In genomic region chr1:135105124-135105523, GRCm38 (mm10) we compare ENCODE assay signal across 8 mouse cellular contexts. TPM values are rescaled to one million over a fixed set of nuclear protein-coding genes. Genes with fewer than 3 reads are reported as not detected.
DNase-seq lines count a peak whose midpoint lies in the region; ATAC-seq lines count a peak whose summit lies in the region.

Gene Lgr6, minus strand, starts transcription at chr1:135105276.

- no peak for ATAC-seq in liver, embryonic 11.5 days (replicated peaks; ENCODE audit: low FRiP score)
- ATAC-seq in embryonic facial prominence, embryonic 15.5 days (ENCODE audit: insufficient number of reproducible peaks, low FRiP score, low TSS enrichment, low read depth), result peak; percentile 70
- ATAC-seq in hindbrain, embryonic 16.5 days, result peak; percentile 16; the same call in 1 of the 2 replicates
- ATAC-seq in midbrain, embryonic 13.5 days, result no peak
- no peak; the same call in 1 of the 2 replicates for ATAC-seq in granulocyte monocyte progenitor cell, adult 5-6 weeks (replicated peaks; ENCODE audit: poor library complexity, severe bottlenecking)

- no peak for DNase-seq in liver, embryonic 11.5 days (ENCODE audit: low spot score)
- DNase-seq in liver, result no peak
- no peak for DNase-seq in cerebellum, postnatal 36 days
- DNase-seq in gastrocnemius, postnatal 10 days, result no peak

- H3K9me3 ChIP-seq in liver, embryonic 11.5 days (ENCODE audit: control insufficient read depth, low read length), result no peaks in the 10 kb centered on the region
- no peaks in the 10 kb centered on the region for H3K9me3 ChIP-seq in embryonic facial prominence, embryonic 15.5 days (replicated peaks)
- H3K9me3 ChIP-seq in hindbrain, embryonic 16.5 days (ENCODE audit: control insufficient read depth, low read length), result no peaks in the 10 kb centered on the region
- H3K9me3 ChIP-seq in midbrain, embryonic 13.5 days, result no peaks in the 10 kb centered on the region

- peak within 1 kb of the TSS; percentile 58 for H3K4me2 ChIP-seq in liver, embryonic 11.5 days
- H3K4me2 ChIP-seq in embryonic facial prominence, embryonic 15.5 days (replicated peaks), result peak within 1 kb of the TSS; percentile 84
- H3K4me2 ChIP-seq in hindbrain, embryonic 16.5 days (ENCODE audit: low read length), result peak within 1 kb of the TSS; percentile 60
- H3K4me2 ChIP-seq in midbrain, embryonic 13.5 days (replicated peaks), result peak within 1 kb of the TSS; percentile 59

- H3K36me3 ChIP-seq in liver, embryonic 11.5 days (ENCODE audit: control insufficient read depth, insufficient read depth, low read length), result no peaks in the 10 kb centered on the region
- no peaks in the 10 kb centered on the region for H3K36me3 ChIP-seq in embryonic facial prominence, embryonic 15.5 days
- H3K36me3 ChIP-seq in hindbrain, embryonic 16.5 days (ENCODE audit: control insufficient read depth, insufficient read depth, low read length), result no peaks in the 10 kb centered on the region
- H3K36me3 ChIP-seq in midbrain, embryonic 13.5 days, result no peaks in the 10 kb centered on the region

- H3K27ac ChIP-seq in liver, embryonic 11.5 days (ENCODE audit: low read depth, low read length), result no peak within 1 kb of the TSS
- H3K27ac ChIP-seq in embryonic facial prominence, embryonic 15.5 days (replicated peaks), result no peak within 1 kb of the TSS
- no peak within 1 kb of the TSS for H3K27ac ChIP-seq in hindbrain, embryonic 16.5 days (ENCODE audit: low read depth, low read length)
- H3K27ac ChIP-seq in midbrain, embryonic 13.5 days, result no peak within 1 kb of the TSS

- peak within 1 kb of the TSS; percentile 45 for H3K4me3 ChIP-seq in liver, embryonic 11.5 days (ENCODE audit: low read depth, low read length)
- peak within 1 kb of the TSS; percentile 55 for H3K4me3 ChIP-seq in embryonic facial prominence, embryonic 15.5 days (replicated peaks)
- H3K4me3 ChIP-seq in hindbrain, embryonic 16.5 days (ENCODE audit: low read length), result peak within 1 kb of the TSS; percentile 38
- peak within 1 kb of the TSS; percentile 40 for H3K4me3 ChIP-seq in midbrain, embryonic 13.5 days (replicated peaks)

- WGBS in liver, embryonic 11.5 days, result 1% methylated on average over 37 of the region's 40 CpGs
- under 1% methylated on average over 40 of the region's 40 CpGs for WGBS in embryonic facial prominence, embryonic 15.5 days
- under 1% methylated on average over 40 of the region's 40 CpGs for WGBS in hindbrain, embryonic 16.5 days
- WGBS in midbrain, embryonic 13.5 days, result under 1% methylated on average over 36 of the region's 40 CpGs

- H3K9ac ChIP-seq in liver, embryonic 11.5 days (ENCODE audit: low read depth, low read length), result no peak within 1 kb of the TSS
- H3K9ac ChIP-seq in embryonic facial prominence, embryonic 15.5 days, result peak within 1 kb of the TSS; percentile 26; the same call in 1 of the 2 replicates
- H3K9ac ChIP-seq in hindbrain, embryonic 16.5 days (ENCODE audit: low read depth, low read length), result peak within 1 kb of the TSS; percentile 37
- H3K9ac ChIP-seq in midbrain, embryonic 13.5 days (replicated peaks), result peak within 1 kb of the TSS; percentile 39; the same call in 1 of the 2 replicates

- H3K27me3 ChIP-seq in liver, embryonic 11.5 days (replicated peaks; ENCODE audit: control insufficient read depth, insufficient read depth, low read length), result peaks cover 60% of the 10 kb centered on the region
- H3K27me3 ChIP-seq in embryonic facial prominence, embryonic 15.5 days, result peaks cover 28% of the 10 kb centered on the region
- peaks cover 37% of the 10 kb centered on the region for H3K27me3 ChIP-seq in hindbrain, embryonic 16.5 days (replicated peaks; ENCODE audit: control insufficient read depth, insufficient read depth, low read length)
- peaks cover 71% of the 10 kb centered on the region for H3K27me3 ChIP-seq in midbrain, embryonic 13.5 days

- H3K4me1 ChIP-seq in liver, embryonic 11.5 days (replicated peaks; ENCODE audit: control insufficient read depth, insufficient read depth, low read length), result peaks cover 3% of the 10 kb centered on the region; the same call in 1 of the 2 replicates
- peaks cover 43% of the 10 kb centered on the region for H3K4me1 ChIP-seq in embryonic facial prominence, embryonic 15.5 days
- peaks cover 7% of the 10 kb centered on the region for H3K4me1 ChIP-seq in hindbrain, embryonic 16.5 days (ENCODE audit: control insufficient read depth, insufficient read depth, low read depth, low read length)
- H3K4me1 ChIP-seq in midbrain, embryonic 13.5 days (replicated peaks), result peaks cover 16% of the 10 kb centered on the region

RNA-seq across cellular contexts. Expression of gene Lgr6, which starts in this region (rescaled TPM):
- polyA plus RNA-seq in liver, embryonic 11.5 days (2014; fragmentation: Nextera tagmentation; extraction: Ambion mirVana), result 0.48 and 0.70 TPM in 2 replicates
- 14.2 and 15.1 TPM in 2 replicates for polyA plus RNA-seq in embryonic facial prominence, embryonic 15.5 days (2015; fragmentation: Nextera tagmentation; extraction: Ambion mirVana)
- 1.4 and 1.7 TPM in 2 replicates for polyA plus RNA-seq in hindbrain, embryonic 16.5 days (2015; fragmentation: Nextera tagmentation; extraction: Ambion mirVana)
- polyA plus RNA-seq in midbrain, embryonic 13.5 days (2015; fragmentation: Nextera tagmentation; extraction: Ambion mirVana), result 0.35 and 0.44 TPM in 2 replicates
- 1 to 10 TPM; 1.2 to 1.6 TPM for total RNA-seq in gastrocnemius, postnatal 10 days (2021)
- not detected in 2 replicates for total RNA-seq in granulocyte monocyte progenitor cell, adult 5-6 weeks (2014; fragmentation: Nextera tagmentation)
- 0.04 TPM in 1 of 2 replicates, not detected in the other for total RNA-seq in granulocyte monocyte progenitor cell, adult 5-6 weeks (2017)

Comparison
In these comparisons a context has a peak if more than half of its experiments do, and no peak if none do; other contexts are left out.
1. ATAC-seq: peak in embryonic facial prominence, embryonic 15.5 days (single experiment) and hindbrain, embryonic 16.5 days (single experiment); none in liver, embryonic 11.5 days (single experiment), midbrain, embryonic 13.5 days (single experiment) and granulocyte monocyte progenitor cell, adult 5-6 weeks (single experiment).
2. Peak in every context shown above with its lines, with median percentiles within 50 percentile points of each other: H3K4me2 ChIP-seq and H3K4me3 ChIP-seq.